Mouse (Mus musculus): ENCODE results near the gene Mab21l3.

The Mab21l3 gene

GRCm38 (mm10) chr3:101804331-101804730, 44.4 kb downstream of the Mab21l3 start:
- peak; percentile 51 to 79 for DNase-seq (ENCODE audit: inconsistent age in 2 of 2, low spot score in 1 of 2)

DNA sequence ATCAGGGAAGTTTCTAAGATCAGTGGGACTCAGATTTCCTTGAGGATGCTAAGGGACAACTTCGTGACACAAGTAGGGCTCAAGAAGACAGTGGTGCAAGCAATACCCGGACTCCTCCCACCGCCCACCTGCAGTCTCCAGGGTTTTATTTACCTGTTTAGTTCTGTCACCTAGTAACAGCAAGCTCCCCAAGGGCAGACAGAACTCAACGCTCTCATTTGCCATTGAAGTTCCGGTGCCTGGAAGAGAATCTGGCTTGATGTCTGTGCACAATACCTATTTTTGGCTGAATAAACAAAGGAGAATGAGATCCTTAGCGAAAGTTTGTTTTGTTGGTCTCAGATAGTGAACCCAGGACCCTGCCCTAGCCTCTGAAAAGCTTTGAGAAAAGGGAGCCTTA, 45.0 kb downstream of the Mab21l3 start:
- peak in 1 of 2 experiments; percentile 59 for DNase-seq (ENCODE audit: inconsistent age in 2 of 2, low spot score in 1 of 2)

- peak; percentile 64 to 82 for DNase-seq (ENCODE audit: inconsistent age in 2 of 2, low spot score in 1 of 2)
Observed at GRCm38 (mm10) chr3:101802746-101803145, 46.0 kb downstream of the Mab21l3 start.

DNA sequence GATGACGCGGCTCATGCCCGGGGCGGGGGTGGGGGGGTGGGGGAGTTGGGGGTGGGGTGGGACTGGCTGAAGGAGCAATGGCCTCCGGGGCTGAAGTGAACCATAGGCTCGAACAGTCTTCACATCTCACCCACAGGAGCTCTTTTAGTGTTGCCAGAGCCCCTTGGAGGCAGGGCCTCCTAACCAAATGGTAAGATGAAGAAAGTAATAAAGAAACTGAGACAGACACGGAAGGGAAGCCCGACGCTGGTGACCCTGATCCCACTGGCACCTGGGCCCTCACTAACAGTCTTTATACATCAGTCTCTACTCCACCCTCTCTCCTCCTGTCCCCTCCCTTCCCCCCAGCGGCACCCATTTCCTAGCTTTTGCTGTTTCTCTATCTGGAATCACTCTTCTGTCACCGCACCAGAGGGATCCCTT, 48.2 kb downstream of the Mab21l3 start:
- no peak for DNase-seq (ENCODE audit: inconsistent age in 2 of 2, low spot score in 1 of 2)

DNA sequence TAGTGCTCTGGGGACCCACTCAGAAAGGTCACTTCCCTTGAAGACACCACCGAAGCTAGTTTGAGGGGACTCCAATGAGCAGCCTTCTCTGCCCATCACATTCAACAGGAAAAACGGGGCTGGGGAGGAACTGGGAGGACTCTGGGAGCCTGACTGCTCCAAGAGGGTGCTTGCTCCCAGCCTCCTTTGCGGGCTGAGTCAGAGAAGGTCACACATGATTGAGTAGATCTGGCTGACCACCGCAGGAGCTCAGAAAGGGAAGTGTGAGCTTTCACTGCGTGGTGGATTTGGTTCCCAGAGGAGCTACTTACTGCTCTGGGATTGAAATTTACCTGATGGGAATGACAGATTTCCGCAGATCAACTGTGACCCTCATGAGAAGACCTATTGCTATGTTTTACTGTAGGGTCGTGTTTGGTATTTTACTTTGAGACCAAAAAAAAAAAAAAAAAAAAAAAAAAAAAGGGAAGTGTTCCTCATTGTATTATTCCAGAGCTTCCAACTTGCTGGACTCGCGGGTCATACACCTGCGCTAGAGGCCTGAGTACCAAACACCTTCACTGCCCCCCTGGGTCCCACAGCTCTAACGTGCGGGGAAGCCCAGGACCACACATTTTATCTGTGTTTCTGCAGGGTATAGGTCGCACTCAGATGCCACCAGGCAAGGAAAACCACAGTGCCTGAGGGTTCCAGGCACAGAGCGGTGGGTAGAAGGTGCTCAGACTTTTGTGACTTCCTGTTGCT, 48.7 kb downstream of the Mab21l3 start:
- DNase-seq (ENCODE audit: inconsistent age in 2 of 2, low spot score in 1 of 2), result peak; percentile 71 to 87

DNA sequence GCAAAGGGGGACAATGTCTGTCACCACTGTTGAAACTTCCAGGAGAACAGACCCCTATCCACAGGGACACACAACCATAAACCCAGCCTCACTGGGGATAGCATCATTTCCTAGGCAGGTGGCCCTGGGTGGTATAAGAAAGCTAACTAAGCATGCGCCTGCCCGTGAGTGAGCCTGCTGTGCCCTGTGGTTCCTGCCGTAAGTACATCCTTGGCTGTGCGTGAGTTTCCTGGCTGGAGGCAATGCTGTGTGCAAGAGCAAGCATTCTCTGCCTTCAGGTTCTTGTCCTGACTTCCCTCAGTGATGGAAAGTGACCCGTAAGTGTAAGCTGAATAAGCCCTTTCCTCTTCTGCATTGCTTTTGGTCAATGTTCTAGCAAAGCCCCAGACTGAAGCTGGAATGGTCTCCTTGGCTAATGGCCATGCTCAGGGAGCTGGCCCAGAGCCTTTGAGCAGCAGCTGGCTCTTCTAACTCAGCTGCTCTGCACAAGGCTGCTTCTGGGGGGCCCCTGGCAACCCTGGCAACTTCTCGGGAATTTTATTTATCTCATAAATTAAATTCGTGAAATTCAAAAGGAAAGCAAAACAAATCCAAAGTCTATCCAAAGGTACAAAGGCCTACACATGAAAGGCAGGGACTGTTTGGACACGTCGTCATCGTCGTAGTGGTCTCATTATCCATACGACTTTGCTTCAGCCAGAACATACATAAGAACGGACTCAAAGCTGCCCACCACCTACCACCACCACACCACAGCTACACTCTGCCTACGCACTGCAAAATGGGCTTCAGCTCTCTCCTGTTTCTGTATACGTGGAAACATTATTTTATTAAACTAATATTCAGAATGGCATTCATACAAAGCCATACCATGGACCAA, 50.7 kb downstream of the Mab21l3 start:
- DNase-seq (ENCODE audit: inconsistent age in 2 of 2, low spot score in 1 of 2), result peak in 1 of 2 experiments; percentile 48

- DNase-seq (ENCODE audit: inconsistent age in 2 of 2, low spot score in 1 of 2), result no peak
Observed at GRCm38 (mm10) chr3:101796212-101796611, 52.5 kb downstream of the Mab21l3 start.

DNA sequence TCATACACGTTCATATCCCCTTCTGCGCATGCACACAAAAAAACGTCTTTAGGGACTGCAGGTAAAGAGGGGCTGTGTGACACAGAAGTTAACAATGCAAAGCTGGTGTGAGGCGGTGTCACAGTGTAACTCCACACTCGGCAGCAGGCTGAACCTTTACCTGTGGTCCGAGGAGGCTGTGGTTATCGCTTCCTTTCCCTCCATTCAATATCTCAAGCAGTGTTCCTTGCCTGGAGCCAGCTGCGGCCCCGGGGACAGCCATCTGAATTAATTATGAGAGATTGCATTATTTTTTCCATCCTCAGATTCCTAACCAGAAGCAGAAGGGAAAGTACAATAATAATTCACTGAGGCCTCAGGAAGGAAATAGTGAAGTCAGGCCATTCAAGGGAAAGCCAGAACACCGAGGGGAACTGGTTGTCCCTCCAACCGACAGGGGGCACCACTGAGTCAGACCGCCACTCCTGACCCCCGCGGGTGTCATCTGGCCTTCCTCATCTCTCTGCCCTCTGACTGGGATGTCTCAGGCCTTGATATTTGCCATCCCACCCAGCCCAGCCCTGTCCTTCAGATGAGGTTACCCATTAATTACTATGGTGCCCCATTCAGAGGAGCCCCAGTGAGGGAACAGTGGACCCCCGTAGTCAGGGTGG, 53.2 kb downstream of the Mab21l3 start:
- peak in 1 of 2 experiments; percentile 48 for DNase-seq (ENCODE audit: inconsistent age in 2 of 2, low spot score in 1 of 2)

DNA sequence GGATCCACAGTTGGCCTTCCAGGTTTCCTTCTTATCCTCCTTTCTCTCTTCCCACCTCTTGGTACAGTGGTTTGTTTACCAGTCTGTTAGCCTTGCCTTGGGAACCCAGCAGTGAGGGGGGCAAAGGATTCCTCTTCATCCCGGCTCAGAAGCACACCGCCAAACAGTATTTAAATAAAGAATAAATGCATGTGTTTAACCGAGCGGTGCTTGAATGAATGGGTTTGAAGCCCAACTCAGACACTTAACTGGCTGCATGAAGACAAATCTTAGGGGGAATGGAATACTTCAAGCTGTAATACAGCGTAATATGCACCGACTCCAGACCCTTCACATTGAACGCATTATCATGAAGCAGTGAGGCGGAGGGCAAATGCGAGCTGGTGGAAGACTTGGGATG, 54.1 kb downstream of the Mab21l3 start:
- no peak for DNase-seq (ENCODE audit: inconsistent age in 2 of 2, low spot score in 1 of 2)

DNA sequence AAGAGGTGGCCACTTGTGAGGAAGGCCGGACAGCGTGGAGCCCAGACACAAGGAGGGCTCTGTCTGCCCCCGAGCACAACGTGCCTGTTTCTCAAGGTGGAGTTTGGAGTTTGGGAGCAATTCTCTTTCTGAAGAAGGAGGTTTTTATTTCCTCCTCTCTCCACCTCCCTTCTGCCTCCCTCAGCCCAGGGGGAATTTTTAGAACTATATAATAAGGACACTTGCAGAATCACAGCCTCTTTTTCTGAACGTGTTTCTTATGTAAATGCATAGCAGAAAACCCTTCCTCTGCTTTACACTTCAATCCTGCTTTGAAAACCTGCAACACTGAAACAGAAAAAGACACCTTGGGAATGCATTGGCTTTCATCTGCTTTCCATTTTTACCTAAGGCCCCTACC, 54.7 kb downstream of the Mab21l3 start:
- no peak for DNase-seq (ENCODE audit: inconsistent age in 2 of 2, low spot score in 1 of 2)

GRCm38 (mm10) chr3:101792191-101792590, 56.6 kb downstream of the Mab21l3 start:
- DNase-seq (ENCODE audit: inconsistent age in 2 of 2, low spot score in 1 of 2), result no peak

DNA sequence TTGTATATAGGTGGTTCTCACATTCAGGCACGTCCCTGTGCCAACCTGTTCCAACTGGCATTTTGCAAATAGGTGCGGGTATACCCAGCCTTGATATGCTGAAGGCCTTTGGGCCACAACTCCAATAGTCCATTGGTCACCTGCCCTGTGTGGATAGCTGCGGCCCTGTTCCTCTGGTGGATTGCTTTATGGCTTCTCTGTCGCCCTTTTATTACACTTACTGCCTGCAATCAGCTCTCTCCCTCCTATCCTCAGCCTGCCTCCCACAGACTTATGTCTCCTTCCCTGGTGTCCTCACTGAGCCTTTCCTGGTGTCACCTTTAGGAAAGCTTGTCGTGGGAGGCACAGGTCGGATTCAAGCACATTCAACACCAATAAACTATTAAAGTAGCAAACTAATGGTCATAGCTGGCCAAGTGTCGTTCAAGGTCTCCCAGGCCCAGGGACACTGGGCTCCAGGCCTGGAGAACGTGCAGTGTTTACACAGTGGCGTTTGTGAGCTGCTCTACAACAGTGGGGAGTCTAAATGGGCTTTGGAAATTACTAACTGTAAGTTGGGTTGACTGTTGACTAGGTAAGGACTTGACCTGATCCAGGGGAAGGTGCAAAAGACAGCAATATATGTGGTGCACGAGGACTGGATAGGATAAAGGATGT, 63.9 kb downstream of the Mab21l3 start:
- peak in 1 of 2 experiments; percentile 67 for DNase-seq (ENCODE audit: inconsistent age in 2 of 2, low spot score in 1 of 2)

- no peak for DNase-seq (ENCODE audit: inconsistent age in 2 of 2, low spot score in 1 of 2)
Observed at GRCm38 (mm10) chr3:101783793-101784192, 65.0 kb downstream of the Mab21l3 start.

GRCm38 (mm10) chr3:101780874-101781483, 67.8 kb downstream of the Mab21l3 start:
- peak; percentile 51 to 76 for DNase-seq (ENCODE audit: inconsistent age in 2 of 2, low spot score in 1 of 2)

- peak in 1 of 2 experiments; percentile 59 for DNase-seq (ENCODE audit: inconsistent age in 2 of 2, low spot score in 1 of 2)
Observed at GRCm38 (mm10) chr3:101778896-101779665, 69.7 kb downstream of the Mab21l3 start.

DNA sequence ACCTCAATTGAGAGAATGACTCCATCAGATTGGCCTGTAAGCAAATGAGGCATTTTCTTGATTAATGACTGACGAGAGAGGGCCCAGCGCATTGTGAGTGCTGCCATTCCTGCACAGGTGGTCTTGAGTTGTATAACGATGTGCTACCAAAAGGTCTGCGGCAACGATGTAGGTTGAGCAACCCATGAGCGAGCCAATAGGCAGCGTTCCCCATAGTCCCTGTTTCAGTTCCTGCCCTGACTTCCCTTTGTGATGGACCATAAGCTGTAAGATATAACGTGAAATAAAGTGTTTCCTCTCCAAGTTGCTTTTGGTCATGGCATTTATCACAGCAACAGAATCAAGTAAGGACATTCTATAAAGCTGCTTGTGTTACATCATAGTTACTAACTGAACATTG, 73.0 kb downstream of the Mab21l3 start:
- DNase-seq (ENCODE audit: inconsistent age in 2 of 2, low spot score in 1 of 2), result no peak

GRCm38 (mm10) chr3:101770540-101770939, 78.2 kb downstream of the Mab21l3 start:
- DNase-seq (ENCODE audit: inconsistent age in 2 of 2, low spot score in 1 of 2), result peak in 1 of 2 experiments; percentile 46

DNA sequence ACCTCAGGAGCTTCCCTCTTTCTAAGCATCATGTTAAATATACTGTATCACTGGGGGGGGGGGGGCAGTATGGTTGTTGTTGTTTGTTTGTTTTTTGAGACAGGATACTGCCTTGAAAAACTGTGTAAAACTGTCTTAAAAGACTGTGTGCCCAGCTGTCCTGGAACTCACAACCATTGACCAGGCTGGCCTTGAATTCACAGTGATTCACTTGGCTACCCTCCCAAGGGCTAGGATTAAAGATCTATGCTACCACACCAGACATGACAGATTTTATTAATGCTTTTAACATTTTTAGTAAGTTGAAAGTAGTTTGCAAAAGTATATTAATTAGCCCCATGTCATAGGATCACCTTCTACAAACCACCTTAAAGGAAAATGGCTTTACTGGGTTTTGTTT, 85.2 kb downstream of the Mab21l3 start:
- peak; percentile 60 to 87 for DNase-seq (ENCODE audit: inconsistent age in 2 of 2, low spot score in 1 of 2)
